Mouse (Mus musculus) CD4-positive, CD25-positive, alpha-beta regulatory T cell, adult 4 months (primary cell): ENCODE data around the gene Sptbn1. TPM values are rescaled to one million over a fixed set of nuclear protein-coding genes. Genes with fewer than 3 reads are reported as not detected.

Experiments used
- ATAC-seq: one replicate; pipeline ENCODE4 v1.8.0; 2017
- polyA plus RNA-seq, 2 experiments: library from polyadenylated mRNA; unstranded; fragments of 100-300 nt; shearing (Covaris generic); gene quantifications; one replicate each; pipeline ENCODE4 v1.2.1; 2017

Sptbn1 gene
- polyA plus RNA-seq, 2 experiments from 2014 or later, result 95.8 to 120 TPM

GRCm38 (mm10) chr11:30118038-30118437 lies 149.9 kb downstream of the Sptbn1 start:
- no peak for ATAC-seq

GRCm38 (mm10) chr11:30113631-30114030 lies 154.3 kb downstream of the Sptbn1 start:
- no peak for ATAC-seq

DNA sequence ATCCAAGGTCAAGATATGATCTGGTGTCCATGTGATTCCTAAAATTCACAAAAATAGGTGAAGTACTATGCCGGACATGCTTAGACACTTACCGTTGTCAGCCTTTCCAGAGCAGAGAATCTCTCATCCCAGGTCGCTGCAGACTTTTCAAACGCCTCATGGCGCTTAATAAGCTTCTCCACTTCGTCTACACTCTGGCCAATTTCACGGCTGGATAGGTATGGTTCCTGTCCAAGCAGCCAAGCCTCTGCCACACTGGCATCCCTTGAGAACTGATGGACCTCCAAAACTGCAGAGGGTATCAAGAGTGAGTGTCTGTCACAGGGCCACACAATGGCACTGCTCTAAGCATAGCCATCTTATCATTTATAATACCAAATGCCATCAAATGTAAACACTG lies 157.3 kb downstream of the Sptbn1 start:
- no peak for ATAC-seq

GRCm38 (mm10) chr11:30104177-30104576 lies 163.8 kb downstream of the Sptbn1 start:
- no peak for ATAC-seq

- ATAC-seq, result no peak
Measured at GRCm38 (mm10) chr11:30102594-30102993, 165.4 kb downstream of the Sptbn1 start.

- no peak for ATAC-seq
Measured at GRCm38 (mm10) chr11:30101796-30102195, 166.2 kb downstream of the Sptbn1 start.

- ATAC-seq, result no peak
Measured at GRCm38 (mm10) chr11:30101162-30101561, 166.8 kb downstream of the Sptbn1 start.

DNA sequence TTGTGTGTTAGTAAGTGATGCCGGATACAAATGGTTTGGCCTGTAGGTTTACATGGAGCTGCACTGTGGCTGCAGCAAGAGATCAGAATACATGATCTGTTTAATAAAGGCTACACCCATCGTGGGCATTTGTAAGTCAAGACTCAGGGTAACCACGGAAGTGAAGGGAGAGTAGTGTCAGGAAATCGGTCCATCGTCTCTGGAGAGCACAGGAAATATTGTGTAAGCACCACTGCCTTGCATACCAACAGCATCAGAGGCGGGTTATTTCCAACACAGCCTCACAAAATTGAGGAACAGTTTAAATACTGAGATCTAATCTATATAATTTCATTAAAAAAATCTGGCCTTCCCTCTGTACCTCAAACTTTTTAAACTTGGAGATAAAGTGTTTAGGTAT lies 168.1 kb downstream of the Sptbn1 start:
- no peak for ATAC-seq

DNA sequence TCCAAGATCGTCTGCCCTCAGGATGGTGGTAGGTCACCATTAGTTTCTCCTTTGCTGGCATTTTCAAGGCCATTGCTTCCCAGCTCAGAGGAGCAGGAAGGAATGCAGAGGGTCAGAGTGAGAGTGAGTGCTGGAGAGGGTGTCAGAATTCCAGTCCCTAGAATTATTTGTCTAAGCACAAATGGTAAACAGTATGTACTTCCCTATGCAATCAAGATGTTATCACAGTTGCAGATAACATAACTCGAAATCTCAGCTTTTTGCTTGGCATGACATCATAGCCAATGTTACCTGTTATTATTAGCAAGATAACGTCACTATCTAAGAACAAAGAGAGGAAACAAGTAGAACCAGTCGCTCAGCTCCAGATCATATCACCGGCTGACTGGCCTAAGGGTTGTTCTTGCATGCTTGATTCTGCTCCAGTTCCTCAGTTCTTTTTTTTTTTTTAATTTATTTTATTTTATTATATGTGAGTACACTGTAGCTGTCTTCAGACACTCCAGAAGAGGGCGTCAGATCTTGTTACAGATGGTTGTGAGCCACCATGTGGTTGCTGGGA lies 172.7 kb downstream of the Sptbn1 start:
- ATAC-seq, result no peak

DNA sequence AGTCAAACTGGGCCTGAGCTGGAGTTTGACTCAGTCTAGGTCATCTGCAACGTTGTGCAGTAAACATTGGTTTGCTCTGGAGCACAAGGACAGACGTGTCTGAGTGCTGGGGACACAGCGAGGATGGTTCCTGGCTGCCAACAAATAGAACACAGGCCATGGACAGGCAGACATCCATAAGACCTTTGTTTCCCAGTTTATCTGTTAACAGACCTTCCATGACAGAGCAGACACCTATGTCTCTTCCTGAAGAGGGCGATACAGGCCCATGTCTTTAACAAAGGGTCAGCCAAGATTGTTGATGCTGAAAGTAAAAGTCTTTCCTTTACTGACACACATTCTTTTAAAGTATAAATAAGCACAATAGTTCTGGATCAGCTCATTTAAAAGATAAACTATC lies 176.1 kb downstream of the Sptbn1 start:
- peak; percentile 43 for ATAC-seq

DNA sequence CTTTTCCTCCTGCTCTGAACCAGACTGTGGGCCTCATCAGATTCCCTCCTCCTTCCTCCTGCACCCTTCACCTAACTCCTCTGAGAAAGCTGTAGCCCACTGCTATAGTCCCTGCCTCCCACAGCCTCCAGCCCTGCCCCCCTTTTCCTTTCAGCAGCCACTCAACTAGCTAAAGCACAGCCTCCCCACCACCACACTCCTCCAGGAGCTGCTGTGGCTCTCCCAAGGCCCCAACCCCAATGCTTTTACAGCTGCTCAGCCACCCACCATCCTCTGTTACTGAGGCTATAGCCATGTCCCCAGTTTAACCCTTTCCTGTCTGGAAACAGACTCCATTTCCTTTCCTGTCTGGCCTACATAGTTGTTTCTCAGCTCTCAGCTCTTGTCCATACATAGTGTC lies 182.9 kb downstream of the Sptbn1 start:
- ATAC-seq, result no peak

GRCm38 (mm10) chr11:30057299-30057698 lies 210.7 kb downstream of the Sptbn1 start:
- ATAC-seq, result peak; percentile 62

Other genes starting within 250 kb of the Sptbn1 start
- gene Eml6, start 242.1 kb downstream of the Sptbn1 start, polyA plus RNA-seq, result 1 to 10 TPM in 1 of 2 experiments, under 1 TPM in 1; 0.36 to 1.2 TPM
- gene 4930505A04Rik, start 203.7 kb upstream of the Sptbn1 start, polyA plus RNA-seq, result not detected